Mouse (Mus musculus) midbrain, postnatal 0 days (tissue): ENCODE data around the gene Tnxb. TPM values are rescaled to one million over a fixed set of nuclear protein-coding genes. Genes with fewer than 3 reads are reported as not detected.

ENCODE experiments used
- ATAC-seq: fragments of 200-750 bp; cut with Nextera tagmentation; 2 replicates; pipeline ENCODE4 v1.8.0; 2017; ENCODE audit warnings: moderate number of reproducible peaks, mild to moderate bottlenecking, moderate TSS enrichment, moderate library complexity; ENCODE audit not compliant: low FRiP score
- DNase-seq: peaks from one replicate; pipeline ENCODE4 v3.0.0-alpha.2; 2015; ENCODE audit warnings: low spot score
- H3K27ac ChIP-seq: fragments of 300-500 bp; sonication (generic); 2 replicates; pipeline ENCODE4 v1.5.1; 2014; ENCODE audit warnings: low read depth, mild to moderate bottlenecking, low read length, mixed read lengths
- H3K27me3 ChIP-seq: fragments of 300-500 bp; sonication (generic); 2 replicates; pipeline ENCODE4 v1.6.1; 2014; ENCODE audit warnings: low read length, control low read depth, mixed read lengths; ENCODE audit not compliant: insufficient read depth
- H3K36me3 ChIP-seq: fragments of 300-500 bp; sonication (generic); 2 replicates; pipeline ENCODE4 v1.6.1; 2014; ENCODE audit warnings: low read length, control low read depth, mixed read lengths; ENCODE audit not compliant: insufficient read depth
- H3K4me1 ChIP-seq: fragments of 300-500 bp; sonication (generic); 2 replicates; pipeline ENCODE4 v1.6.1; 2014; ENCODE audit warnings: mild to moderate bottlenecking, control low read depth, antibody characterized with exemption, low read length, mixed read lengths; ENCODE audit not compliant: insufficient read depth
- H3K4me2 ChIP-seq: fragments of 300-500 bp; sonication (generic); 2 replicates; pipeline ENCODE4 v1.6.1; 2014; ENCODE audit warnings: low read depth, mild to moderate bottlenecking, low read length, mixed read lengths; ENCODE audit not compliant: poor library complexity, severe bottlenecking
- H3K4me3 ChIP-seq: fragments of 300-500 bp; sonication (generic); 2 replicates; pipeline ENCODE4 v1.5.1; 2014; ENCODE audit warnings: low read depth, mild to moderate bottlenecking, low read length, moderate library complexity
- H3K9ac ChIP-seq: fragments of 300-500 bp; sonication (generic); replicated peaks from 2 replicates; pipeline ENCODE4 v1.6.1; 2014; ENCODE audit warnings: mild to moderate bottlenecking, low read length, moderate library complexity, mixed read lengths; ENCODE audit not compliant: poor library complexity, severe bottlenecking
- H3K9me3 ChIP-seq: fragments of 300-500 bp; sonication (generic); 2 replicates; pipeline ENCODE4 v1.6.1; 2016; ENCODE audit warnings: low read length, control low read depth
- CTCF ChIP-seq: IDR thresholded peaks from 2 replicates; pipeline ENCODE4 v1.5.1; 2016; ENCODE audit warnings: antibody characterized with exemption, mild to moderate bottlenecking
- WGBS: fragments of 180-500 bp; shearing (Covaris S2); extraction: QIAGEN DNeasy Blood & Tissue Kit; methylation state at CpG from one replicate; pipeline ENCODE4 v1.1.7; 2014; 5-methylcytosine and 5-hydroxymethylcytosine counted together
- polyA plus RNA-seq: library from polyadenylated mRNA; unstranded; fragments of >200 nt; fragmentation: Nextera tagmentation; extraction: Ambion mirVana; gene quantifications from 2 replicates; pipeline ENCODE4 v1.2.1, GENCODE M21; 2015
- total RNA-seq: library from RNA; depleted of rRNA; stranded (reverse); fragments of >200 nt; gene quantifications from 2 replicates; pipeline ENCODE4 v1.2.3, GENCODE M21; 2014; rRNA removed

Gene Tnxb
- total RNA-seq = 3.5 and 4.2 TPM in 2 replicates
- polyA plus RNA-seq = 0.26 and 0.30 TPM in 2 replicates

DNA sequence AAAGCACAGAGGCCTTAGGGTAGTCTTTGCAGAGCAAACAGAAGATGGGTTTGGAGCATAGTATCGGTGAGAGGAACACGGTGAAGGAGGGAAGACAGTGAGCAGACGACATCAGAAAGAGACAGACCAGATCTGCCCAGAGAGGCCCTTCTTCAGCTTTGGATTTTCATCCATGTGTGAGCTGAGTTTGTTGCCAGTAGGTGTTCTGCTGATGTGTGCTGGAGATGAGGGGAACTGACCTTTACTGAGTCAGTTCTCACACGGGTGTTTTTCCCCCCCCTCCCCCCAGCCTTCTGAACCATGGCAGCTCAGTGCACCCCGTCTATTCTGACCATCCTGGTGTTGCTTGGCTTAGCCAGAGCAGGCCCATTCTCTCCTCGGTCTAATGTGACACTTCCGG lies at the start of gene Tnxb:
Tnxb (plus strand) TSS at position 301 of the 400 bp plus-strand sequence.
- TF ChIP-seq CTCF = no peak
- H3K27me3 ChIP-seq = peaks cover 44% of the 10 kb centered on the region
- 66% methylated on average over 7 of the region's 7 CpGs for WGBS

DNA sequence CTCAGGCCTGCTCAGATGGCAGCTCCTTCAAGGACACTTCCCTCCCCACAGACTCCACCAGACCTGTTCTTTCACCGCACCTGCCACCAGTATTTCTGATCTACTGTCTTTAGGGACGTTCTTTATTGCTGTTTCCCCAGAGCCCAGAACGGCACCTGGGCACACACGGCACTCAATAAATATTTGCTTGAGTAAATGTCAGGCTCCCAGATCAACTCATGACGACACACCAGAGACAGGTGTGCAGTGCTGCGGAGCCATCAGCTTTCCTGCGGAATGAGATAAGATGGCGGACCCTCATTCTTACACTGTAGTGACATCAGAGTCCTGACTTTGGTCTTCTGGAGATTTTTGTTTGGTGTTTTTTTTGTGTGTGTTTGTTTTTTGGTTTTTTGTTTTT lies 49.3 kb upstream of the Tnxb start:
- 93% methylated on average over 8 of the region's 8 CpGs for WGBS
- DNase-seq (no peak), ATAC-seq (no peak)
- Histone ChIP-seq H3K9ac (no peak overlapping the region), H3K27me3 (no peaks in the 10 kb centered on the region), H3K4me1 (peaks cover under 1% of the 10 kb centered on the region; the same call in 1 of the 2 replicates), H3K36me3 (peaks cover 21% of the 10 kb centered on the region), H3K27ac (no peak overlapping the region), H3K4me3 (no peak overlapping the region), H3K4me2 (no peak overlapping the region), H3K9me3 (no peaks in the 10 kb centered on the region)
- TF ChIP-seq CTCF = no peak

More for the DNA sequence above, at the start of gene Tnxb:
- H3K4me1 ChIP-seq = peaks cover 4% of the 10 kb centered on the region; the same call in 1 of the 2 replicates
- ATAC-seq (no peak), DNase-seq (no peak)
- H3K27ac ChIP-seq = no peak within 1 kb of the TSS
- H3K9ac ChIP-seq = no peak within 1 kb of the TSS
- no peaks in the 10 kb centered on the region for H3K36me3 ChIP-seq
- H3K4me3 ChIP-seq = peak within 1 kb of the TSS; percentile 30
- peak within 1 kb of the TSS; percentile 57 for H3K4me2 ChIP-seq
- H3K9me3 ChIP-seq = no peaks in the 10 kb centered on the region

DNA sequence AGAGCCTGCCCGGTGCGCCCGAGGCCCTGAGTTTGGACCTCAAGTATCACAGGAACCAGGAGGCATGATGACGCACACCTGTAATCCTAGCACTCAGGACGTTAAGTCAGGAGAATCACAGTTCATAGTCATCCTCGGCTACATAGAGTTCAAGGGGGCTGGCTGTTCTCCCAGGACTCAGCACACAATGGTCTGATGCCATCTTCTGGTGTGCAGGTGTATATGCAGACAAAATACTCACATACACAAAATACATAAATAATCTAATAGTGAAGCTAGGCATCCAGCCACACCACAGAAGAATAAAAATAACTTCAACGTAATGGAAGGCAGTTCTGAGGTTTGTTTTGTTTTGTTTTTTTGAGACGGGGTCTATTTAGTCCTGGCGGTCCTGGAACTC lies 47.2 kb upstream of the Tnxb start:
- WGBS = 84% methylated on average over 9 of the region's 9 CpGs
- no peak overlapping the region for H3K4me2 ChIP-seq
- peaks cover 6% of the 10 kb centered on the region for H3K4me1 ChIP-seq
- peak; percentile 51 for TF ChIP-seq CTCF
- H3K27me3 ChIP-seq = no peaks in the 10 kb centered on the region
- ATAC-seq (no peak), DNase-seq (no peak)
- H3K9ac ChIP-seq = no peak overlapping the region
- no peak overlapping the region for H3K4me3 ChIP-seq
- no peaks in the 10 kb centered on the region for H3K9me3 ChIP-seq
- H3K36me3 ChIP-seq = peaks cover 11% of the 10 kb centered on the region
- no peak overlapping the region for H3K27ac ChIP-seq

DNA sequence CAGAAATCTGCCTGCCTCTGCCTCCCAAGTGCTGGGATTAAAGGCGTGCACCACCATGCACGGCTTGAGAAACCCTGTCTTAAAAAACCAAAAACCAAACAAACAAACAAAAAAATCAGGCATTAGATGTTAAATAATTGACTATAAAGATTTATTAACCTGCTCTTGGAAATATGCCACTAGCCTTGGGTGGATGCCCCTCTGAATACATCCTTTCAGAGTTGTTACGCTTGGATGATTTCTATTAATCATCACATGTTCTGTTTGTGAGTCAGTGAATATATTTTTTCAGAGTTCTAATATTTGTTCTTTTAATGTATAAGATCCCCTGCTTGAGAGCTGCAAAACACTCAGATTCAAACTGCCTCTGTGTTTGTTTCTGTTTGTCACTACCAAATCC lies 45.4 kb upstream of the Tnxb start:
- Histone ChIP-seq H3K9ac (no peak overlapping the region), H3K27me3 (no peaks in the 10 kb centered on the region), H3K4me2 (no peak overlapping the region), H3K36me3 (peaks cover 11% of the 10 kb centered on the region), H3K9me3 (no peaks in the 10 kb centered on the region), H3K27ac (no peak overlapping the region), H3K4me1 (peaks cover 16% of the 10 kb centered on the region), H3K4me3 (no peak overlapping the region)
- ATAC-seq (no peak), DNase-seq (no peak)
- TF ChIP-seq CTCF = no peak
- 96% methylated on average over 3 of the region's 3 CpGs for WGBS

DNA sequence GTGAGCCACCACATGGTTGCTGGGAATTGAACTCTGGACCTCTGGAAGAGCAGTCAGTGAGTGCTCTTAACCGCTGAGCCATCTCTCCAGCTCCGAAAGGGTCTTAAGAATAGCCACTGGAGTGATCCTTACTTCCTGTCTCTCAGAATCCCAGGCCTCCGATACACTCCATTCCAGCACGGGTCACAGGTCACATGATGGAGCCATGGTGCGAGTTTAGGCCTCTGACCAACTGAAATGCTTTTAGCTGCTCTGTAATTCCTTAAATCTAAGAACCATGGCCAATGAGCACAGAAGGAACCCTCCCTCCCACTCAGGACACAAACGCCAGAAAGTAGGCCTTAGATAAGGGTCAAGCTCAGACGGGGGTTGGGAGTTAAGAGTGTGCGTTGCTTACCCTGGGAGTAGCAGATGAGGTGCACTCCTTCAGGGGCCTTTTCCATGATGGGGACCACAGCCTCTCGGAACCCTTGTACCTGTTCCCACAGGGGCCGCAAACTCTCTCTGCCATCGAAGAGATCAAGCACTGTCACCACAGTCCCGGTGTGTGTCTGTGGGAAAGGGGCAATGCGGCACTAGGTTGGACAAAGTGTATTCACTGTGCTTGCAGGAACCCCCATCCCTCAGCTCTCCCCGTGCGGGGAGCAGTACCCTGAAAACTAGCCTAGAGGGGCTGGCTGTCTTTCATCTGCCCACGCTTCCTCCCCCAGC lies 44.1 kb upstream of the Tnxb start:
- H3K9me3 ChIP-seq = no peaks in the 10 kb centered on the region
- WGBS = 52% methylated on average over 16 of the region's 16 CpGs
- no peak for TF ChIP-seq CTCF
- peaks cover 7% of the 10 kb centered on the region for H3K36me3 ChIP-seq
- peaks cover 16% of the 10 kb centered on the region for H3K4me1 ChIP-seq
- H3K27ac ChIP-seq = peak overlapping the region; percentile 92
- H3K27me3 ChIP-seq = no peaks in the 10 kb centered on the region
- DNase-seq (no peak), ATAC-seq (no peak)
- H3K4me2 ChIP-seq = peak overlapping the region; percentile 89
- peak overlapping the region; percentile 58 for H3K9ac ChIP-seq
- peak overlapping the region; percentile 74 for H3K4me3 ChIP-seq

DNA sequence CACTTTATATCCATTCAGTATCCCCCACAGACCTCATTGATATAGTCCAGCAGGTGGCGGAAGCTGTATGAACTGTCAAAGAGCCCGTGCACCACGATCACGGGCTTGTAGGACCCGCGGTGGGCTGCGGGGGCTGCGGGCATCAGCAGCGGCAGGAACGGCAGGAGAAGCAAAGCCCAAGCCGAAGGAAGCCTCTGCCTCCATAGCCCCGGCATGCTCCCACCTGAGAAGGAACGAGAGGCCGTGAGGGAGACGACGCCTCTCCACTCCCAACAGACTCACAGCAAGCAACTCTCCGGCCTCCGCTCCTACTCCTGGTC lies 43.6 kb upstream of the Tnxb start:
- 1% methylated on average over 18 of the region's 18 CpGs for WGBS
- H3K9ac ChIP-seq = peak overlapping the region; percentile 58
- peaks cover 7% of the 10 kb centered on the region for H3K36me3 ChIP-seq
- peak; percentile 47; the same call in 1 of the 2 replicates for ATAC-seq
- DNase-seq = peak; percentile 82
- H3K4me3 ChIP-seq = peak overlapping the region; percentile 74
- peak overlapping the region; percentile 92 for H3K27ac ChIP-seq
- peaks cover 19% of the 10 kb centered on the region for H3K4me1 ChIP-seq
- H3K4me2 ChIP-seq = peak overlapping the region; percentile 89
- no peaks in the 10 kb centered on the region for H3K27me3 ChIP-seq
- H3K9me3 ChIP-seq = no peaks in the 10 kb centered on the region
- TF ChIP-seq CTCF = peak; percentile 77
